Mouse (Mus musculus) brown adipose tissue, adult 24 weeks (tissue): ENCODE data around the gene Gm20388. TPM values are rescaled to one million over a fixed set of nuclear protein-coding genes. Genes with fewer than 3 reads are reported as not detected.

Experiments
- H3K27ac ChIP-seq: fragments of 200-500 bp; replicated peaks from 2 replicates; pipeline ENCODE4 v1.5.1; 2012; ENCODE audit warnings: low read depth, mild to moderate bottlenecking, low read length
- H3K4me1 ChIP-seq: fragments of 200-500 bp; 2 replicates; pipeline ENCODE4 v1.6.1; 2012; ENCODE audit warnings: low read length, mixed read lengths; ENCODE audit not compliant: control insufficient read depth, insufficient read depth, insufficient read length
- H3K4me3 ChIP-seq: fragments of 200-500 bp; 2 replicates; pipeline ENCODE4 v1.5.1; 2012; ENCODE audit warnings: low read depth, mild to moderate bottlenecking, low read length, moderate library complexity; ENCODE audit not compliant: insufficient read depth
- polyA plus RNA-seq: library from polyadenylated mRNA; stranded (reverse); fragments of >200 nt; gene quantifications from 2 replicates; pipeline ENCODE4 v1.2.4, GENCODE M21; 2012; ENCODE audit not compliant: missing spikeins, insufficient read depth, insufficient read length

The Gm20388 gene
- polyA plus RNA-seq, 1 experiment: 44.7 TPM

DNA sequence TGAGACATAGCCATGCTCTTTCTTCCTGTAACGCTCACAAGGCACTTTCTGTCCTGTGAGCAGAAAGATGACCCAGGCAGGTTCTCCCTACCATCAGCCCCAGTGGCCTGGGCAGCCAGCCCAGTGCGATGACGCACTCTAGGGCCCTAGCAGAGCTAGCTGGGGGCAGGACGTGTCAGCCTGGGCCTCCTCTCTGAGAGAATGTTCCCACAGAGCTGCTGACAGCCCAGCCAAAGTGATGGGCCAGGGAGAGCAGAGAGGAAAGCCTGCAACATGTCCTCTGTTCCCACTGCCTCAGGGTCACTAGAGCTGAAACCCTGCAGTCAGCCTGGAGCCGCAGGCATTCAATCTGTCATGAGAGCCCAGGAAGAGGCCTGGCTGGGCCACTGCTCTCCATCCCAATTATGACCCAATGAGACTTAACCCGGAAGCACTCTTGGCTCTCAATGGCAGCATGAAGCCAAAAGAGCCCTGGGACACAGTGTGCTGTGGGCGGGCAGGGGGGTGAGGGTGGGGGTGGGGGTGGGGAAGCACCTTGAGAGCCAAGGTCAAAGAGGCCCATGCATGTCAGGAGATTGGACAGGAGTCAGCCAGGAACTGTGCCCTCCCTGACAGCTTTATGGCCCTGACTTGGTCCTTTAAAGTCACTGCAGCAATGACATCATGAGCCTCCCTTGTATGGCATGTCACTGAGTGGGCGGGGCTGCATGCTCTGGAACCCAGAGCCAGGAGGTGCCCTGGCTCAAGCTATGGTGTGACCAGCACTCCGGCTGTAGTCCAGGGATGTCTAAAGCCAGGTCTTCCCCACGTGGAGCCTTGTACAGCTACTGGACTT, 1465.7 kb downstream of the Gm20388 start:
- H3K4me1 ChIP-seq: no peaks in the 10 kb centered on the region
- H3K4me3 ChIP-seq: no peak overlapping the region
- peak overlapping the region; percentile 38 for H3K27ac ChIP-seq

DNA sequence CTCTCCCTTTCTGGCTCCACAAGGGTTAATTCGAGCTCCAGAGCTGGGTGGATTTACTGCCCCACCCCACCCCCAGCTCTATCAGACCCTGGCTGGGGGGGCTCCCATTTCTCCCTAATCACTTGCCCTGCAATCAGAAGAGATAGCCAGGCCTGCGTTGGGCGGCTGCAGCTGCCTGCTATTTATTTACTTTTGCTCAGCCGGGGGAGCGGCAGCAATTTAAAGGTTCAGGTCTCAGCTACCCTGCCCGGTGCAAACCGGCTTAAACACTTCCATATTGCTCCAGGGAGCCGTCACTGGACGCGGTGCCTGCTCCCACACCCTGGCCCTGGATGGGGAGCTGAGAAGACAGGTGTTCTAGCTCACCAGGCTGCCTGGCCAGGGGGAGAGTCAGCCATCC, 1467.0 kb downstream of the Gm20388 start:
- Histone ChIP-seq H3K27ac (no peak overlapping the region), H3K4me1 (no peaks in the 10 kb centered on the region), H3K4me3 (no peak overlapping the region)

DNA sequence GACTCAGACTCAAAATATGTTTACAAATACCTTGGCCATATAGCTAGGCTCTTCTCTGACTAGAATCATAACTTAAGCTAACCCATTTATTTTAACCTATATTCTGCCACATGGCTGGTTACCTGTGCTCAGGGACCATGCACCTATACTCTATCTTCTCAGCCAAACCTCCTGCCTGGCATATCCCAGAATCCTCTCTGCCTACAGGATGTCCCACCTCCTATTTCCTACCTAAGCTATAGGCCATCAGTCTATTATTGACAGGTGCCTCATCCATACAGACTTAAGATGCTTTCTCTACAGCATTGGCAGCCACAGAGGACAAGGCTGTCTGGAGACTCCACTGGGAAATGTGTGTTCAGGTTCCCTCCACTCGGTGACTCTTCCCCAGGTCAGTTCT, 1468.7 kb downstream of the Gm20388 start:
- no peak overlapping the region for H3K27ac ChIP-seq

DNA sequence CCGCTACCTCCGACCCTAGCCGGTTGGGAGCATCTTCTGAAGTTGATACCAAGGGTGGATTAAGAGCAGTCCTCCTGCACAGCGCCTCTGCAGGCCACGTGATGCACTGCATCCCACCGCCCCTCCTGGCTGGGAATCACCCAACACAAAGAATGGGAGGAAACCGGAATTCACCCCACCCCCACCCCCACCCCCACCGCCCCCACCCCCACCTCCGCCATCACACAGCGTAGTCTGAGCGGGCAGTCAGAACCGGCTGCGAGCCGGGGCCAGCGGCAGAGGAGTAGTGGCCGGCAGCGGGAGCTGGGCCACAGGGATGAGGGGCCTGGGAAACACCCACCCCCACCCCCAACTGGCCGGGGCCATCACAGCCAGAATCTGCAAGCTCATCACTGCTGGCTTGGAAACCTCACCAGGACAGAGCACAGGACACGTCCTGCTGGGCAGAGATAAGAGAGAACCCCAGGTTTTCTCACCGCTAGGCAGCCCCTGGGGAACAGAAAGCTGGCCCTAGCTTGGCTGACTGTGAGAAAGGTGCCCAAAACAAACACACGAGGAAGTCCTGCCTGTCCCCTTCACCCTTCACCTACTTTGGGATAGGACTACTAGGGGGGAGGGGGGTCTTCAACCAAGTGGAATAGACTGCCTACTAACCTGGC, 1472.1 kb downstream of the Gm20388 start:
- Histone ChIP-seq H3K27ac (peak overlapping the region; percentile 47), H3K4me1 (no peaks in the 10 kb centered on the region), H3K4me3 (peak overlapping the region; percentile 51)

More for the DNA sequence above, 1468.7 kb downstream of the Gm20388 start:
- no peak overlapping the region for H3K4me3 ChIP-seq
- no peaks in the 10 kb centered on the region for H3K4me1 ChIP-seq

DNA sequence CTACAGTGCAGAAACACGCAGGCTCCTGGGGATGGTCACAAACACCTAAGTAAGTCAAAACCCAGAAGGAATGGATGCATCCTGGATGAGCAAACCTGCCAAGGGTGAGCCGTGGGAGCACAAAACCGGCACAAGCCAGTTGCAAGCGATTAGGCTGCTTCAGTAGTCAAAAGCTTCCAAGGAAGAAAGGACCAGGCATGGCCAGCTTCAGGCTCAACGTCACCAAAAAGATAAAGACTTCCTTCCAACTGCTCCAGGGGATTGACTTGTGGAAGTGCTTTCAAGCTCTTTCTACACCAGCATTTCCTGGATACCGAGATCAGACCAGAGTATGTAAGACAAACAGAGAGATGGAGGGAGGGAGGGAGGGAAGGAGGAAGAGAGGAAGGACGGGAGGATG, 1474.9 kb downstream of the Gm20388 start:
- Histone ChIP-seq H3K4me3 (no peak overlapping the region), H3K4me1 (no peaks in the 10 kb centered on the region), H3K27ac (no peak overlapping the region)

DNA sequence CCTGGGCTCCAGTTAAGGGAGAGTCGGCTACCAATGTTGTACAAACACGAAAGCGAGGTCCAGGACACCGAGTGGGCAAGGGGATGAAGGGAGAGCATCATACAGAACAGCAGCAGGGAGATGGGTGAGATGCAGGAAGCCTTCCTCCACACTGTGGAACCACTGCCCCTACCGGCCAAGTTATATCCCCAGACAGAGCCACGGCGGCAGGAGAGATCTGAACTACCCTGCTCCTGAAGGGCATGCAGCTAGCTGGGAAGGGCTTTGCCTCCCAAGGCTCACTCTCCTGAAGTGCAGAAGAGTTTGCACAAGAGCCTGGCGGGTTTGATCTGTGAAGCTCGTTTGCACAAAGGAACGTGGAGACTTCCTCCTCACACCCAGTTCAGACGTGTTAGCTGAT, 1480.0 kb downstream of the Gm20388 start:
- H3K27ac ChIP-seq: no peak overlapping the region

DNA sequence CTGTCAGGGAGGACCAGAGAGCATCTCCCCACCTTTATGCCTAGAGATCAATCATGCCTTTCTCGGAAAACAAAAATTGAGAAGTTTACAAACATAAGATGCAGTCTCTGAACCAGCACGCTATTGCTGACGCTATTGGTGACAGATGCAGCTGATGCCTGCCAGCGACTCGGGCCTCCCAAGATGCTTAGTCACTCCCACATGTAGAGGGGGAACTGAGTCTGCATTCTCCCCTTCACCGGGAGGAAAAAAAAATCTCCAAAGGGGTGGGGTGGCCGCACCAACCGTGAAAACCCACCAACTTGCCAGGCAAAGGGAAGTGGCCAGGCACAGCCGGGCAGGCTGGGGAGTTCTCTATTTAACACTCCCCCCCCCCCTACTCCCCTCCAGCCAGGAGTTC, 1480.6 kb downstream of the Gm20388 start:
- Histone ChIP-seq H3K27ac (no peak overlapping the region), H3K4me3 (no peak overlapping the region), H3K4me1 (no peaks in the 10 kb centered on the region)

More for the DNA sequence above, 1480.0 kb downstream of the Gm20388 start:
- Histone ChIP-seq H3K4me1 (no peaks in the 10 kb centered on the region), H3K4me3 (no peak overlapping the region)

DNA sequence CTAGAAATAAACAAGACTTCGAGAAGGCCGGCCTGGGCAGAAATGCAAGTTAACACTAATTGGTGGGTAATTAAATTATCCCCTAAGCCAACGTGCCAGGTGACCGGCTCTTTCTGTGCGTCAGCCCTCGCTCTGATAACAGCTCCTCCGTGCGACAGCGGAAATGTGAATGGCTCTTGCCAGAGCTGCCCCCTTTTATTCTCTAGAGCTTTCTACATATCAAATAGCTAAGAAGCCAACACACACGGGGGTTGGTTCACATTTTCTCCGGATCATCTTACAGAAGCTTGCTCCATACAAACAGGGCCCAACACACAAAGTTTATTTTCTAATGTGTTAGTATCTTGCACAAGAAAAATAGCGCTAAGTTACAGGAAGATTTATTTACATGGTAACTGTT, 1481.1 kb downstream of the Gm20388 start:
- H3K4me3 ChIP-seq: no peak overlapping the region
- no peaks in the 10 kb centered on the region for H3K4me1 ChIP-seq
- no peak overlapping the region for H3K27ac ChIP-seq

DNA sequence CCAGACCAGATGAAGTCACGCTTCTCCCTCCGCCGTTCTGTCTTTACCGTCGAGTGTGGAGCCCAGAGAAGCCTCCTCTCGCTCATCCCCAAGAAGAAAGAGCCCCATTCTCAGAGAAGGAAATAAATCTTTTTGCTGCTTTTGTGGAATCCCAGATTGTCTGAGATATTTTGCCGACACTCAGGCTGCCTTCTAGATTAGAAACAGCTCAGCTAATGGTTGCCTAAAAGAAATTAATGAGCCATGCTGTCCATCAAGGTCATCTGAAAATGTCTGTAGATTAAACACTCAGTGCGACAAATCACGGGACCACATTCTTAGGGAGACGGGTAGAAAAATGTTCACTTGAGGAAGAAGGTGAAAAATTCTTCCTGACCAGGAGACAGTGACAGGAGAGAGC, 1481.8 kb downstream of the Gm20388 start:
- no peak overlapping the region for H3K27ac ChIP-seq
- H3K4me3 ChIP-seq: no peak overlapping the region
- no peaks in the 10 kb centered on the region for H3K4me1 ChIP-seq

DNA sequence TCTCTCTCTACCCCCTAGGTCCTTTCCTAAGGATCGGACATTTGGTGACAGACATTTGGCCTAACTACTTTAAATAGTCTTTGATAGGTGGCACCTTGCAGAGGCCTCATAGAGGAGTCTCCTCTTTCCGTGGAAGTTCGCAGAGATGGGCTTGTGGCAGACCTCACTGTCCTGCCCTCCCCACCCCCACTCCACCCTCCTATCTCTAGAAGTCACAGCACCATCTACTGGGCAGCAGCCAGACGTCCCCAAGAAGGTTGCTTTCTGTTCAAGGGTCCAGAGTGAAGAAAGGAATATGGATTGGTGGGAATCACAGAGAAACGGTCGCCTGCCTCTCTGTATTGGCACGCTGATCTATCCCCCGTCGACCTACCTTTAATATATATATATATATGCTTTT, 1482.5 kb downstream of the Gm20388 start:
- no peaks in the 10 kb centered on the region for H3K4me1 ChIP-seq
- no peak overlapping the region for H3K27ac ChIP-seq
- H3K4me3 ChIP-seq: no peak overlapping the region

DNA sequence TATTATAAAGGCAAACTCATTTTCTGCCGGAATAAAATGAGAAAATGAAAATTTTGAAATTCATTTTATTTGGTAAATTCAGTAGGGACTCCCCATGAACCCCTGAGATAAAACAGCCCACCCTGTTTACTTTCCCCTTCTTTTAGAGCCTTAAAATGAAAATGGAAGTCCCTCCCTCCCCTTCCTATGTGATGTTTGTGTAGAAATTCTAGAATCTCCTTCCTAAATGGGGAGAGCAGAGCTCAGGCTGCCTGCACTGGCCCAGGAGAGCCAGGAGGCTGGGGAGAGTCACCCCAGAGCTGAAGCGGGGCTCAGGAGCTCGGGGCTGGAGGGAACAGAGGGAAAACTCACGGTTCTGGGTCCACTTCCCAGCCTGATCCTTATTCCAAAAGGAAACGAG, 1484.0 kb downstream of the Gm20388 start:
- Histone ChIP-seq H3K4me1 (no peaks in the 10 kb centered on the region), H3K27ac (no peak overlapping the region), H3K4me3 (no peak overlapping the region)

DNA sequence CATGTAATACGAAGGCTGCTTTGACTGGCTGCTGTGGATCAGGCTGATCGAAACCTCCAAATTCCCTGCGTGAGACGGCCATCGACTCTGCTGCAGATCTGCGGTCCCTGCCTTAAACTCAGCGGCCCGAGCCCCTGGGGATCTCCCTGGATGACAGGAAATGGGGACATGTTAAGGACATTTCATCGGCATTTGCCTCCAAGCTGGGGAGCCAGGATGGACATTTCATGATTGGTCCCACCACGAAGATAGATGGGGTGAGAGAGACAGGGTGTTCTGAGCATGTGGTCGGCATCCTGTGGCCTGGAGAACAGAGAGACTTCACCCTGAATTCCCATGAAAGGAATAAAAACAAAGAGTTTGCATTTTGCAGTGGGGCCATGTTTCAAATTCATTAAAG, 1484.7 kb downstream of the Gm20388 start:
- H3K27ac ChIP-seq: no peak overlapping the region
- no peaks in the 10 kb centered on the region for H3K4me1 ChIP-seq
- H3K4me3 ChIP-seq: no peak overlapping the region

DNA sequence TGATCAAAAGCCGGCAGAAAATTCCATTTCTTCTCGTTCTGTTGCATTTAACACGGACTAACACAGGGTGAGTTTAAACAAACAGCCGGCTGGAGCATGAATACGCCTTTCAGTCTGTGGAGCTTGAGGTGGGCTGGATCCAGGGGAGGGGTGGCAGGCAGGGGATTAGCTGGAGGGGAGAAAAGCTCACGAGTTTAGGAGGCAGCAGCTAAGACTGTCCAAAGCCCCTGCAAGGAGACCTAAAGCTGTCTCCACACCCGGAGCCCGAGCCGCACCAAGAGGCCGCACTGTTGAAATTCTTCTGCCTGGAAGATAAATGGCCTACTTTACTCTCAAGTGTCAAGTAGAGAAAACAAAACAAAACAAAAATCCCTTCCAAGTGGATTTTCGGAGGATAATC, 1485.5 kb downstream of the Gm20388 start:
- Histone ChIP-seq H3K27ac (no peak overlapping the region), H3K4me3 (no peak overlapping the region), H3K4me1 (no peaks in the 10 kb centered on the region)

DNA sequence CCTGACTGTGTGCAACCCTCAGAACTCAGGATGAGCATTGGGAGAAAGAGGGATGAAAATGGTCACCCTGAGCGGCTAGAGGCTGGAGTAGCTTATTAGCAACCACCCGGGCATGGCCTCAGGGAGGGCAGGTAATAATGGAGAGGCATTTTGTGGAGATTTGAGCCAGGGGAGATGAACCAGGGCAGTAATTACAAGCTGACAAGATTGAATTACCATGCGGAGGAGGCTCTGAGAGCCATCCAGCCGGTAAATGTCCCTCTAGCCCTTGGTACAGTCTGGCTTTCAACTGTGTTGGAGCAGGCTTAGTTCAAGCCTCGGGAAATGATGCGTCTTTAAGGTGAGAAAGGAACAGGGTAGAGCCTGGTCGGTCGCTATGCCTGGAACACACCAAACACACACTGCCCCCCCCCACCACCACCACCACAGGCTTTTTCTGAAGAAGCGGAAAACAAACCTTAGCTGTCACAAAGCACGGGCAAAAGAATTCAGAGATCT, 1486.6 kb downstream of the Gm20388 start:
- Histone ChIP-seq H3K27ac (no peak overlapping the region), H3K4me3 (no peak overlapping the region), H3K4me1 (no peaks in the 10 kb centered on the region)

DNA sequence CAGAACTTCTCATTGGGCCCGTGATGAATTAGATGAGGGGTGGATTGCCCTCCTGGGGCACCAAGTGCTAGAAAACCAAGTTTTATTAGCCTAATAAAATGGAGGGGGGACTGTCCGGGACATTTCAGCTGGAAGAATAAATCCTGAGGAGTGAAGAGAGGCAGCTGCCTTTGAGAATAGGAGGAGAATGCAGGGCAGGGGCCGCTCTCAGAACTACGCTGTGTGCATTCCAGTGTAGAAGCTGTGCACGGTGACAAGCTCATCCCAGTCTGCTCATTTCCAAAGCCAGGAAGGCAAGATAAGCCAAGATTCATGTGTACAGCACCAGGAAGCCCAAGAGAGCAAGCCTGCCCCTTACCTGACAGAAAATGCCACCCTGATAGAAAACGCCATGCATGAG, 1487.4 kb downstream of the Gm20388 start:
- H3K4me3 ChIP-seq: no peak overlapping the region

DNA sequence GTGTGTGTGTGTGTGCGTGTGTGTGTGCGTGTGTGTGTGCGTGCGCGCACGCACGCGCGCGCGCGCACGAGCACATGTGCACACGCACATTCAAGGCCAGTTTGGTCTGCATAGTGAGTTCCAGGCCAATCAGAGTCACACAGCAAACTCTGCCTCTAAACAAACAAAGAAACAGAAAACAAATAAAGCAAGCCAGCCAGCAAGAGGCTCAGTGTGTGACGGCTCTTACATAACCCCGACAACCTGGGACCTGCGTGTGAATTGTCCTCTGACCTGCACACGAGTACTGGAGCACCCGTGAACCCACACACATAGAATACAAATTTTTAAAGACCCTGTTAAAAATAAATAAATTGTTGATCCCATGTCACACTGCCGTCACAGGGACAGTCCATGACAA, 1488.1 kb downstream of the Gm20388 start:
- H3K4me1 ChIP-seq: no peaks in the 10 kb centered on the region
- no peak overlapping the region for H3K4me3 ChIP-seq
- no peak overlapping the region for H3K27ac ChIP-seq

More for the DNA sequence above, 1487.4 kb downstream of the Gm20388 start:
- H3K4me1 ChIP-seq: no peaks in the 10 kb centered on the region
- H3K27ac ChIP-seq: no peak overlapping the region
